Comparison of ENCODE assay signal across 7 mouse cellular contexts in the genomic region with DNA sequence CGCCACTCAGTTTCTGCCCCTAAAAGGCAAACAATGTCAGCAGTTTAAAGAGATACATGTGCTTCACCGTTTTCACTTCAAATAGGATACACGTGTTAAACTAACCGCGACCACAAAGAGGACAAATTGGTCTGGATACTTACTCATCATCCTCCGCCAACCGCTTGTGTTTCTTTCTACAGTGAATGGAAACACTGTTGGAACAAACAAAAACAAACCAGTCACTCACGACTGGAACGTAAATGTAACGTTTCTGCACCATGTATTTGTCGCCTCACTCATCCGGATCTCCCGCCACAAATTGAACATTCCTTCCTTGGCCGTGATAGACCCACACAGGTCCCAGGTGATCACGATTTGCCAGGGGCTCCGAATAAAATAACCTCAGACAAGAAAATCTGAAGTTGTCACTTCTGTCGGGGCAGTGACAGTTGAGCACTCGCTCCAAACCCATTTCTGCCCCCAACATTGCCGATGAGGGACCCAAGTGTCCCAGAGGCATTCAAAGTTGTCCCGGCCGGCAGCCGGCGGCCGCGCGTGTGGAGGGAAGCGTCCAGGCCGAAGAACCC. TPM values are rescaled to one million over a fixed set of nuclear protein-coding genes. Genes with fewer than 3 reads are reported as not detected.
DNase-seq lines count a peak whose midpoint lies in the region; ATAC-seq and TF ChIP-seq lines count a peak whose summit lies in the region.

No protein-coding gene starts in this region.

- H3K4me1 ChIP-seq in spleen, adult 2 months (ENCODE audit: control insufficient read depth, insufficient read depth, insufficient read length), result peaks cover 5% of the 10 kb centered on the region; the same call in 1 of the 2 replicates
- peaks cover 20% of the 10 kb centered on the region for H3K4me1 ChIP-seq in hindbrain, embryonic 15.5 days (replicated peaks)
- peaks cover 8% of the 10 kb centered on the region; the same call in 1 of the 2 replicates for H3K4me1 ChIP-seq in midbrain, postnatal 0 days (ENCODE audit: insufficient read depth, low read length)

- TF ChIP-seq CTCF in spleen, adult 2 months (IDR thresholded peaks at IDR 0.05; ENCODE audit: extremely low read depth, insufficient read depth, insufficient read length, insufficient replicate concordance), result no peak
- no peak for TF ChIP-seq CTCF in midbrain, postnatal 0 days (IDR thresholded peaks at IDR 0.05)

- H3K27me3 ChIP-seq in spleen, adult 2 months (ENCODE audit: control insufficient read depth, insufficient read depth, low read length), result no peaks in the 10 kb centered on the region
- H3K27me3 ChIP-seq in hindbrain, embryonic 15.5 days, result no peaks in the 10 kb centered on the region
- no peaks in the 10 kb centered on the region for H3K27me3 ChIP-seq in midbrain, postnatal 0 days (ENCODE audit: insufficient read depth, low read length)

- H3K27ac ChIP-seq in spleen, adult 2 months (ENCODE audit: insufficient read depth, low read length), result peak overlapping the region; percentile 92
- H3K27ac ChIP-seq in hindbrain, embryonic 15.5 days (replicated peaks), result peak overlapping the region; percentile 84
- peak overlapping the region; percentile 67 for H3K27ac ChIP-seq in midbrain, postnatal 0 days (ENCODE audit: low read depth, low read length)

- DNase-seq in spleen, adult 2 months (ENCODE audit: low read depth in 1 of 2, low spot score in 2 of 2), result peak in 1 of 2 experiments; percentile 31
- no peak for DNase-seq in spleen, adult 12 weeks (ENCODE audit: low spot score)
- no peak for DNase-seq in midbrain, postnatal 0 days (ENCODE audit: low spot score)
- no peak for DNase-seq in urinary bladder, postnatal 36 days (ENCODE audit: low spot score in 2 of 2)
- DNase-seq in adrenal gland, adult 2 months, result no peak

- ATAC-seq in common myeloid progenitor, adult 5-6 weeks (replicated peaks; ENCODE audit: low read depth, poor library complexity, severe bottlenecking), result peak; percentile 10; the same call in 1 of the 2 replicates
- ATAC-seq in hindbrain, embryonic 15.5 days (ENCODE audit: low FRiP score, low read depth), result no peak
- ATAC-seq in midbrain, postnatal 0 days (ENCODE audit: low FRiP score), result 0 out of 2 replicates have a peak, but pooled peaks have one; percentile 15

- H3K36me3 ChIP-seq in spleen, adult 2 months (ENCODE audit: control insufficient read depth, insufficient read depth, low read length), result peaks cover 6% of the 10 kb centered on the region
- 0 out of 2 replicates have a peak, but pooled peaks cover 2% of the 10 kb centered on the region for H3K36me3 ChIP-seq in hindbrain, embryonic 15.5 days
- H3K36me3 ChIP-seq in midbrain, postnatal 0 days (ENCODE audit: insufficient read depth, low read length), result no peaks in the 10 kb centered on the region

- peak overlapping the region; percentile 88 for H3K4me3 ChIP-seq in spleen, adult 2 months (ENCODE audit: extremely low read depth, insufficient read depth, insufficient read length)
- peak overlapping the region; percentile 95 for H3K4me3 ChIP-seq in hindbrain, embryonic 15.5 days
- H3K4me3 ChIP-seq in midbrain, postnatal 0 days (ENCODE audit: low read depth, low read length), result peak overlapping the region; percentile 98

- no peaks in the 10 kb centered on the region for H3K9me3 ChIP-seq in hindbrain, embryonic 15.5 days
- H3K9me3 ChIP-seq in midbrain, postnatal 0 days (ENCODE audit: low read length), result no peaks in the 10 kb centered on the region

- TF ChIP-seq POLR2A in spleen, adult 2 months (IDR thresholded peaks at IDR 0.05; ENCODE audit: low read depth, low read length), result no peak

- under 1% methylated on average over 28 of the region's 28 CpGs for WGBS in spleen, adult 2 months
- under 1% methylated on average over 28 of the region's 28 CpGs for WGBS in hindbrain, embryonic 15.5 days
- 2% methylated on average over 28 of the region's 28 CpGs for WGBS in midbrain, postnatal 0 days

- H3K9ac ChIP-seq in hindbrain, embryonic 15.5 days, result peak overlapping the region; percentile 88
- peak overlapping the region; percentile 86 for H3K9ac ChIP-seq in midbrain, postnatal 0 days (replicated peaks; ENCODE audit: low read length, poor library complexity, severe bottlenecking)

- H3K4me2 ChIP-seq in hindbrain, embryonic 15.5 days, result peak overlapping the region; percentile 75
- peak overlapping the region; percentile 78 for H3K4me2 ChIP-seq in midbrain, postnatal 0 days (ENCODE audit: low read depth, low read length, poor library complexity, severe bottlenecking)

RNA-seq across cellular contexts. Expression of a gene that starts 0.7 kb away (rescaled TPM):
- 4.7 and 5.6 TPM in 2 replicates for polyA plus RNA-seq in spleen, adult 2 months (2012; rRNA removed)
- 38.4 and 41.7 TPM in 2 replicates for total RNA-seq in common myeloid progenitor, adult 5-6 weeks (2017)
- polyA plus RNA-seq in hindbrain, embryonic 15.5 days (2015; fragmentation: Nextera tagmentation; extraction: Ambion mirVana), result 10.7 and 11.6 TPM in 2 replicates
- total RNA-seq in midbrain, postnatal 0 days (2014; rRNA removed), result 8.2 and 13.0 TPM in 2 replicates
- polyA plus RNA-seq in midbrain, postnatal 0 days (2015; fragmentation: Nextera tagmentation; extraction: Ambion mirVana), result 4.9 and 6.1 TPM in 2 replicates
- 10 to 100 TPM; 19.5 to 32.0 TPM for total RNA-seq in adrenal gland, adult 2 months (2021)
- 5.0 and 6.5 TPM in 2 replicates for polyA plus RNA-seq in adrenal gland, adult 2 months (2012; rRNA removed)

RNA-seq across cellular contexts. Expression of a gene that starts 20.9 kb away (rescaled TPM):
- polyA plus RNA-seq in spleen, adult 2 months (2012; rRNA removed), result 63.7 and 75.6 TPM in 2 replicates
- total RNA-seq in common myeloid progenitor, adult 5-6 weeks (2017), result 58.4 and 72.0 TPM in 2 replicates
- 150 and 157 TPM in 2 replicates for polyA plus RNA-seq in hindbrain, embryonic 15.5 days (2015; fragmentation: Nextera tagmentation; extraction: Ambion mirVana)
- total RNA-seq in midbrain, postnatal 0 days (2014; rRNA removed), result 120 and 124 TPM in 2 replicates
- polyA plus RNA-seq in midbrain, postnatal 0 days (2015; fragmentation: Nextera tagmentation; extraction: Ambion mirVana), result 89.5 and 97.4 TPM in 2 replicates
- total RNA-seq in adrenal gland, adult 2 months (2021), result 100 to 1,000 TPM; 156 to 162 TPM
- polyA plus RNA-seq in adrenal gland, adult 2 months (2012; rRNA removed), result 95.7 and 129 TPM in 2 replicates

RNA-seq across cellular contexts. Expression of a gene that starts 28.2 kb away (rescaled TPM):
- 0.02 TPM in 1 of 2 replicates, not detected in the other for polyA plus RNA-seq in spleen, adult 2 months (2012; rRNA removed)
- total RNA-seq in common myeloid progenitor, adult 5-6 weeks (2017), result not detected in 2 replicates
- polyA plus RNA-seq in hindbrain, embryonic 15.5 days (2015; fragmentation: Nextera tagmentation; extraction: Ambion mirVana), result not detected in 2 replicates
- total RNA-seq in midbrain, postnatal 0 days (2014; rRNA removed), result not detected in 2 replicates
- 0.11 TPM in 1 of 2 replicates, not detected in the other for polyA plus RNA-seq in midbrain, postnatal 0 days (2015; fragmentation: Nextera tagmentation; extraction: Ambion mirVana)
- not detected for total RNA-seq in adrenal gland, adult 2 months (2021)
- polyA plus RNA-seq in adrenal gland, adult 2 months (2012; rRNA removed), result not detected in 2 replicates
